Mouse (Mus musculus) bone marrow, adult 2 months (tissue): ENCODE results near the gene Crtc2. TPM values are rescaled to one million over a fixed set of nuclear protein-coding genes. Genes with fewer than 3 reads are reported as not detected.

Experiments
- H3K27ac ChIP-seq: fragments of 200-500 bp; 2 replicates; pipeline ENCODE4 v1.5.1; 2012; ENCODE audit warnings: low read depth, mild to moderate bottlenecking, control low read depth, inconsistent platforms, low read length; ENCODE audit not compliant: control insufficient read depth, poor library complexity, insufficient read depth
- H3K4me1 ChIP-seq: fragments of 200-500 bp; 2 replicates; pipeline ENCODE4 v1.6.1; 2011; ENCODE audit warnings: low read length; ENCODE audit not compliant: control insufficient read depth, insufficient read depth
- H3K4me3 ChIP-seq: fragments of 200-500 bp; replicated peaks from 2 replicates; pipeline ENCODE3; 2011; ENCODE audit warnings: mild to moderate bottlenecking, low read depth, low read length, control low read depth; ENCODE audit not compliant: control insufficient read depth
- CTCF ChIP-seq: fragments of 200-500 bp; IDR thresholded peaks from 2 replicates; pipeline ENCODE4 v1.5.1; 2011; ENCODE audit warnings: low read length, control low read depth; ENCODE audit not compliant: control insufficient read depth, insufficient read depth
- POLR2A ChIP-seq: fragments of 200-500 bp; IDR thresholded peaks from 2 replicates; pipeline ENCODE4 v1.6.1; 2011; ENCODE audit warnings: low read depth, mild to moderate bottlenecking, control low read depth, low read length, borderline replicate concordance; ENCODE audit not compliant: control insufficient read depth
- WGBS: fragments of 180-500 bp; shearing (Covaris S2); methylation state at CpG from one replicate; pipeline ENCODE4 v1.1.7; 2018; 5-methylcytosine and 5-hydroxymethylcytosine counted together
- polyA plus RNA-seq: library from polyadenylated mRNA; stranded (reverse); fragments of >200 nt; gene quantifications from 2 replicates; pipeline ENCODE4 v1.2.4, GENCODE M21; 2011; ENCODE audit warnings: low replicate concordance; ENCODE audit not compliant: missing spikeins, insufficient read depth, insufficient read length

Gene Crtc2
- polyA plus RNA-seq, 1 experiment, result 67.3 TPM

DNA sequence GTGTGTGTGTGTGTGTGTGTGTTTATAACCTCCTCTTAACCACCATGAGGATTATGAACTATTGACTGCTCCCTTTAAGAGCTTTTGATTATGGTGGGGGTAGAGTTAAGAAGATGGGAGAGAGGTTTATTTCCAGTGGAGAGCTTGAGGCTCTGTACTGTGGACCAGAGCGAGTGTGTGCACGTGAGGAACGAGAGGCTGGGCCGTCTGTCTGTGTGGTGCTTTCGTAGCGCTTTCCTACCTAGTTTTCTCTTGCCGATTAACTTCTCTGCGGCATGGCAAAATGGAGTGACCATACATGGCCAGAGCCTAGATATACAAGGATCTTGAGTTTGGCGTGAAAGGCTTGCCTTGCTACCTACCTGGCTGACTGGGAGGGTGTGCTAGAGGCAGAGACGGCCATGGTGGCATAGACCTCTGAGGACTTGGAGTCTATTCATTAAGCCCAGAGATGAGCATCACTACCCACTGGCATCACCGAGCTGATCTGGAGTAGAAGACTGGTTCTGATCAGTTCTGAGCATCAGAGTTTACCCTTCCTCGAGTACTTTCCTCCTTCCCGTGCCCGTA is 1.9 kb downstream of the Crtc2 start:
- 89% methylated on average over 14 of the region's 14 CpGs for WGBS

DNA sequence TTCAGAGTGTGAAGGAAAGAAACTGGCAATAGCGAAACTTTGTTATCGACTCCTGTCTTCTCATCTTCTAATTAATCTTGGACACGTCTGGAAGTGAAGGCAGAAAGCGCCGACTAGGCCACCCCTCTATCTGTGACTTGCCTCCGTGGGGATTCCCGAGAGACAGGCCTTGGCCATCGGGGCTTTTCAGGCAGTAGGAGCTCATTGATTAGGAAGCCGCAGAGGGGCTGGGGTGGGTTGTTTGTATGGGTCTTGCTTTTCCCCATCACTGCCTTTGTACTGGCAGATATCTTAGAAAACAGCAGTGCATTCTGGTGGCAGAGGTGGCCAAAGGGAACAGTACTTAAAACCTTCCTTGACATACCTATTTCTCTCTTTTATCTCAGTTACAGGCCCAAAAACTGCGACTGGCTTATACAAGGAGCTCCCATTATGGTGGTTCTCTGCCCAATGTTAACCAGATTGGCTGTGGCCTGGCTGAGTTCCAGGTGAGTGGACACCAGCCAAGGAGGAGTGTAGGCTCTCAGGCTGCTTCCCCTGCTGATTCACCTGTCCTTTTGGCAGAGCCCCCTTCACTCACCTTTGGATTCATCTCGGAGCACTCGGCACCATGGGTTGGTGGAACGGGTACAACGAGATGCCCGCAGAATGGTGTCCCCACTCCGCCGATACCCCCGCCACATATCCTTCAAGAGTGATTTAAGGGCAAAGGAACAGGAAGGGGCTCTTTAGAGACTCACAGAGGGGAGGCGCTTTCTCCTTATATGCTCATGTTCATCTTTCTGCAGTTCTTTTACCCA is 3.0 kb downstream of the Crtc2 start:
- TF ChIP-seq CTCF (no peak), POLR2A (no peak)
- Histone ChIP-seq H3K4me1 (peaks cover 3% of the 10 kb centered on the region; the same call in 1 of the 2 replicates), H3K4me3 (no peak overlapping the region), H3K27ac (no peak overlapping the region)
- WGBS, result 90% methylated on average over 19 of the region's 19 CpGs

More for the DNA sequence above, 1.9 kb downstream of the Crtc2 start:
- no peak overlapping the region for H3K4me3 ChIP-seq
- TF ChIP-seq CTCF, result no peak
- H3K4me1 ChIP-seq, result peaks cover 3% of the 10 kb centered on the region; the same call in 1 of the 2 replicates
- H3K27ac ChIP-seq, result no peak overlapping the region

DNA sequence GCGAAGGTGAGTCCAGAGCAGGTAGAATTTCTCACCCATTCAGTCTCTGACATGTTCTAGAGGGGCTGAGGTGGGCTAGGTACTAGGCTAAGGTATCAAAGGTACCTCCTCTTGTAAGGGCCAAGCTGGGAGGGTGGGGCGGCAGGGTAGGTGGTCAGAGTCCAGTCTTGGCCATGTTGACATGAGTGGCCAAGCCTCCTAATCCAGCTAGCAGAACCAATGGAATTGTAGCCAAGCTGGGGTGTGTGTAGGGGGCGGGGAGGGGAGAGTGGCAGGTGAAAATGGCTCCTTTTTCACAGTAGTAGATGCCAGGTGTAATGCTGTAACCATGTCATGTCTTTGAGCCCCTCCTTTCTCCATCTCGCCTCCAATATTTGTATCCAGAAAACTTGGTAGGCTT is 4.6 kb downstream of the Crtc2 start:
- Histone ChIP-seq H3K4me1 (peaks cover 3% of the 10 kb centered on the region; the same call in 1 of the 2 replicates), H3K27ac (no peak overlapping the region), H3K4me3 (no peak overlapping the region)
- WGBS, result 78% methylated on average over 4 of the region's 4 CpGs
- no peak for TF ChIP-seq CTCF
- no peak for TF ChIP-seq POLR2A

DNA sequence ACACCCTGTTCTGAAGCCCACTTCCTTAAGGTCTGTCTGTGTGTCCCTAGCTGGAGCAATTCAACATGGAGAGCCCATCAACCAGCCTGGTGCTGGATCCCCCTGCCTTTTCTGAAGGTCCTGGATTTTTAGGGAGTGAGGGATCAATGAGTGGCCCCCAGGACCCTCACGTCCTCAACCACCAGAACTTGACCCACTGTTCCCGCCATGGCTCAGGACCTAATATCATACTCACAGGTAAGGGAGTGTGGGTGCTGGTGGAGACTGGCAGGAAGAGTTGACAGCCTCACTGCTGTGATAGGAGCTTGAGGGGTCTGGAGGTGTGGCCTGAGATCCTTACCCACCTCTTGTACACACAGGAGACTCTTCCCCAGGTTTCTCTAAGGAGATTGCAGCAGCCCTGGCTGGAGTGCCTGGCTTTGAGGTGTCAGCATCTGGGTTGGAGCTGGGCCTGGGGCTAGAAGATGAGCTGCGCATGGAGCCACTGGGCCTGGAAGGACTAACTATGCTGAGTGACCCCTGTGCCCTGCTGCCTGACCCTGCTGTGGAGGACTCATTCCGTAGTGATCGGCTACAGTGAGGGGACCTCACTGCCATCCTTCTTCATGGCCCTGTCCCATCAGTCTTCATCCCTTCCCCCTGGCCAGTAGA is 9.3 kb downstream of the Crtc2 start:
- peaks cover 3% of the 10 kb centered on the region; the same call in 1 of the 2 replicates for H3K4me1 ChIP-seq
- TF ChIP-seq POLR2A, result no peak
- TF ChIP-seq CTCF, result no peak
- no peak overlapping the region for H3K4me3 ChIP-seq
- no peak overlapping the region for H3K27ac ChIP-seq
- WGBS, result 88% methylated on average over 5 of the region's 5 CpGs

DNA sequence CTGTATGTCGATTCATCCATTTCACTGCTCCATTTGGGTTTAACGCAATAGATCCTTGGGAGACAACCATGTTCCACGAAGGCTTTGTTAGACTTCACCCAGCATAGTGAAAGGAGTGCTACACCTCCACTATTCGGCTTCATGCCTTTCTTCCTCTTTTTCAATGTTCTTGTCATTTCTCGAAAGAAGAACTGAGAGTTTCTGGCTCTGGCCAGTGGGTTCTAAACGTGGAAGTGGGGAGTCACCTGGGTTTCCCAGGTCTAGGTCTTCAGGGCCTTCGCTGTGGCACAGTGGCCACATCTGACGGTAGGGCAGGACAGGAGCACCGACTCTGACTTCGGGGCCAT is 10.7 kb downstream of the Crtc2 start:
- TF ChIP-seq CTCF (no peak), POLR2A (no peak)
- 10% methylated on average over 10 of the region's 10 CpGs for whole genome bisulfite sequencing
- Histone ChIP-seq H3K4me1 (peaks cover 3% of the 10 kb centered on the region; the same call in 1 of the 2 replicates), H3K27ac (peak overlapping the region; percentile 99), H3K4me3 (peak overlapping the region; percentile 69)

DNA sequence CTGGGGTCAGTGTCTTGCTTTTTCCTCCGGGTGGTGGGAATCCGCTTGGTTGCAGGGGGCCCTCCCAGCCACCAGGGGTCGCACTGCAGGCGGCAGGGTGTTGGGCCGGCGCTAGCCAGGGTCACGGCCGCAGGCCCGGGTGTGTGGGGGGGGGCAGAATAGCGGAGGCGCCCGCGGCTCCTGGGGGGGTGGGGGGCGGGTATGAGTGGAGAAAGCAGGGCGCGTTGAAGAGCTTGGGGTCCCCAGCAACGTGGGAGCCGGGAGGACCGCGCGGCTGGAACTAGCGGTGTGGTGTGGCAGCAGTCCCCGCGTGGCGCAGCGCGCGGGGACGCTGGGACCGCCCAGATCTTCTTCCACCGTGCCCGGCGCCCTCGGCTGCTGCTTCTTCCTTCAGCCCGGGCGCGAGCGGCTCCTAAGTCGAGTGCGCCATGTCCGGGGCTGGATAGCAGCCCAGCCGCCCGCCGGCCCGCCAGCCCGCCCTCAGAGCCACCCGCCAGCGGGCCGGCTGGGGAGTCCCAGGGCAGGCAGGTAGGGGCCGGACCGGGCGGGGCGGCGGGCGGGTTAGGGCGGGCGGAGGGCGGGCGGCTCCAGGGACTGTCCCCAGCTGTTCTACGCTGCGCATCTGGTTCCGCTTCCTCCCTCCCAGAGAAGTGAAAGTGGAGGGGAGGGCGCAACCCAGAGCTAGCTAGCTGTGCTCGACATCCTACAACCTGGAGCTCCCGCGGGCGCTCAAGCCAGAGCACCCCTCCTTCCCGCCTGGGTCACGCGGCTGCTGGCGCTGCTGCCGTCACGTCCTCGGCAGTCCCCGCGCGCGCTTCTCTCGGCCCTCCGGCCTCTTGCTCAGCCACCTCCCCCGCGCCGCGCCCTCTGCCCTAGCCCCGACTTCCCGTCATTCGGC is 11.3 kb downstream of the Crtc2 start, which contains the start of gene Dennd4b:
Dennd4b (plus strand) TSS at position 152 of the 898 bp plus-strand sequence.
- under 1% methylated on average over 77 of the region's 87 CpGs for WGBS
- peaks cover 3% of the 10 kb centered on the region; the same call in 1 of the 2 replicates for H3K4me1 ChIP-seq
- TF ChIP-seq POLR2A, result peak; percentile 71; the same call in 1 of the 2 replicates
- TF ChIP-seq CTCF, result peak; percentile 80
- peak within 1 kb of the TSS; percentile 69 for H3K4me3 ChIP-seq
- H3K27ac ChIP-seq, result peak within 1 kb of the TSS; percentile 99

DNA sequence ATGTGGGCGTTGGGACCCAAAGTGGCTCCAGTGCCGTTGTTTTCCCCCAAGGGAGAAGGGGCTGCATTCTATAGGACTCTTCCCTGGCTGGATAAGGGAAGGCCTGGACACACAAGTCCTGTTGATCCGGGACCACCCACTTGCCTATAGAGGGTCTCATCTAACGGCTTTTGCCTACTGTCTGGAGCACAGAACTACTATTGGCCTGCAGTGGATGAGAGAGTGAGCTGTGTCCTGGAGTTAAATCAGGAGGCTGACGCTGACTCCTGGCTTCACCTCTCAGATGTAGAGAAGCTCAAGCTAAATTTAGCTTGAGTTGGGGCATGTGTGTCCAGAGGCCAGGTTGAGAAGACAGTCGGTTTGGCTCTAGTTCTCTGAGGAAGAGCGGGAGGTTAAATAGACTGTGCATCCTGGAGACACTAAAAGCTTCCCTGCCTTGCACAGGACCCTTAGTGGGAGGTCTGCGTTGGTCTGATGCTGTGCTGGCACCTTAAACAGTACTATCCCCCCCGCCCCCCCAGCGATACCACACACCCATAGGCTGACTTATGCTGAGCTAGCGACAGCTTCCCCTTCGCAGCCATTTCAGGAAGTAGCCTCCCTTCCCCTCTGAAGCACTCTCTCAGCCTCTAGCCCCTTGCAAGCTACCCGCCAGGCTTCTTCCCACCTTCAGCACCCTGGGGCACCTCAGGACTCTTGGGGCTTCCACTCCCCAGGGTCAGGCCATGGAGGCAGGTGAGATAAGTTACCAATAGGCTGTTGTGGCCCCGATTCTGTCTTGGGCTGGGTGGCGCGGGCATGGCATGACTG is 12.2 kb downstream of the Crtc2 start:
- WGBS, result 1% methylated on average over 16 of the region's 16 CpGs
- Histone ChIP-seq H3K4me3 (peak overlapping the region; percentile 69), H3K27ac (peak overlapping the region; percentile 99), H3K4me1 (peaks cover 3% of the 10 kb centered on the region; the same call in 1 of the 2 replicates)
- TF ChIP-seq CTCF (no peak), POLR2A (peak; percentile 57; the same call in 1 of the 2 replicates)
